Mouse (Mus musculus) hindbrain, embryonic 11.5 days (tissue): ENCODE measurements around the gene Wnt1. TPM values are rescaled to one million over a fixed set of nuclear protein-coding genes. Genes with fewer than 3 reads are reported as not detected.
"Not testable (repeated sequence)": the region's sequence is repeated elsewhere in the genome, so short reads cannot be mapped to it uniquely, and the experiment has no call there.

Experiments used
- ATAC-seq: fragments of 200-750 bp; cut with Nextera tagmentation; 2 replicates; pipeline ENCODE4 v1.8.0; 2017; ENCODE audit warnings: mild to moderate bottlenecking, moderate TSS enrichment, moderate library complexity; ENCODE audit not compliant: low FRiP score
- DNase-seq: peaks from one replicate; pipeline ENCODE4 v3.0.0-alpha.2; 2015; ENCODE audit warnings: low spot score
- H3K27ac ChIP-seq: fragments of 300-500 bp; sonication (generic); 2 replicates; pipeline ENCODE4 v1.5.1; 2014; ENCODE audit warnings: mild to moderate bottlenecking, low read depth, low read length
- H3K27me3 ChIP-seq: fragments of 300-500 bp; sonication (generic); 2 replicates; pipeline ENCODE4 v1.6.1; 2014; ENCODE audit warnings: mild to moderate bottlenecking, low read length, moderate library complexity, mixed read lengths; ENCODE audit not compliant: control insufficient read depth, insufficient read depth
- H3K36me3 ChIP-seq: fragments of 300-500 bp; sonication (generic); 2 replicates; pipeline ENCODE4 v1.6.1; 2014; ENCODE audit warnings: mild to moderate bottlenecking, low read length, moderate library complexity, mixed read lengths; ENCODE audit not compliant: control insufficient read depth, insufficient read depth
- H3K4me1 ChIP-seq: fragments of 300-500 bp; sonication (generic); replicated peaks from 2 replicates; pipeline ENCODE4 v1.6.1; 2014; ENCODE audit warnings: low read length, mixed read lengths; ENCODE audit not compliant: control insufficient read depth, insufficient read depth
- H3K4me2 ChIP-seq: fragments of 300-500 bp; sonication (generic); replicated peaks from 2 replicates; pipeline ENCODE4 v1.6.1; 2014; ENCODE audit warnings: mild to moderate bottlenecking, low read depth, low read length
- H3K4me3 ChIP-seq: fragments of 300-500 bp; sonication (generic); 2 replicates; pipeline ENCODE4 v1.5.1; 2014; ENCODE audit warnings: low read depth, low read length
- H3K9ac ChIP-seq: fragments of 300-500 bp; sonication (generic); 2 replicates; pipeline ENCODE4 v1.6.1; 2014; ENCODE audit warnings: low read depth, low read length
- H3K9me3 ChIP-seq: fragments of 300-500 bp; sonication (generic); 2 replicates; pipeline ENCODE4 v1.6.1; 2016; ENCODE audit warnings: low read length; ENCODE audit not compliant: control insufficient read depth
- WGBS: fragments of 180-500 bp; shearing (Covaris S2); extraction: QIAGEN DNeasy Blood & Tissue Kit; methylation state at CpG from one replicate; pipeline ENCODE4 v1.1.7; 2014; 5-methylcytosine and 5-hydroxymethylcytosine counted together
- polyA plus RNA-seq: library from polyadenylated mRNA; unstranded; fragments of >200 nt; fragmentation: Nextera tagmentation; extraction: Ambion mirVana; gene quantifications from 2 replicates; pipeline ENCODE4 v1.2.1, GENCODE M21; 2014

Wnt1 gene
- polyA plus RNA-seq, 1 experiment from 2014 or later: 9.5 TPM

DNA sequence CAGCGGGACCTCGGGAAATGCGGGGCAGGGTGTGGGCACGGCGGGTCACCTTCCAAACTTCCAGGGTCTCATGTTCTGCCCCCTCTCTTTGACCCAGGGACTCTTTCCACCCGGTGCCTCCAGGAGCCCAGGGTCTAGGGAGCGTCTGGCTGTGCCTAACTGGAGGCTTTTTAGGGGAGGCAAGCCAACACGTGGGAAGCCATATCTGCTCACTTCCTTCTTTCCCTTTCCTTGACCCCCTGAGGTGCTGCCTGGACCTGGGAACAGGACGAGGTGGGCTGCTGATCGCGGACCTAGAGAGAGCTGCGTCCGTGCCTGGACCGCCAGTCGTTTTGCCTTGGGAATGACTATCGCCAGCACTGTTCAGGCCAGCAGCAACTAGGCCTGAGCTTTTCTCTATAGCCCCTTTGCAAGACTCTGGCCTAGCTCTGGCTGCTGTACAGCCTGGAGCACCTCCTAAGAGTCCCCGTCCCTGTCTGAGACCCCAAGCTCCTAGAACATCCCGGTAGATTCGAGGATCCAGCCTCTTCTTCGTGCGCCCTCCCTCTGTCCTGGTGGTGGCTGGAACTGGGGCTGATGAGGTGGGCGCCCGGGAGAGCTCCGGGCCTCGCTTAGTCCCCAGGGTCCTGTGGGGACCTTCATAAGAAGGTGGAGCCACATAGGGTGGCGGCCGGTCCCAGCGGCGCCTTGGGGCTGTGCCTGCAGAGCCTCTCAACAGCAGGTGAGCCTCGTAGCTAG, 16.6 kb downstream of the Wnt1 start:
- WGBS: 2% methylated on average over 30 of the region's 30 CpGs
- H3K36me3 ChIP-seq: no peaks in the 10 kb centered on the region
- H3K27ac ChIP-seq: no peak overlapping the region
- peak overlapping the region; percentile 33 for H3K4me3 ChIP-seq
- H3K9me3 ChIP-seq: no peaks in the 10 kb centered on the region
- DNase-seq (peak; percentile 52), ATAC-seq (peak; percentile 3; the same call in 1 of the 2 replicates)
- H3K27me3 ChIP-seq: peaks cover 90% of the 10 kb centered on the region
- H3K4me2 ChIP-seq: peak overlapping the region; percentile 54
- no peak overlapping the region for H3K9ac ChIP-seq
- H3K4me1 ChIP-seq: peaks cover 19% of the 10 kb centered on the region

DNA sequence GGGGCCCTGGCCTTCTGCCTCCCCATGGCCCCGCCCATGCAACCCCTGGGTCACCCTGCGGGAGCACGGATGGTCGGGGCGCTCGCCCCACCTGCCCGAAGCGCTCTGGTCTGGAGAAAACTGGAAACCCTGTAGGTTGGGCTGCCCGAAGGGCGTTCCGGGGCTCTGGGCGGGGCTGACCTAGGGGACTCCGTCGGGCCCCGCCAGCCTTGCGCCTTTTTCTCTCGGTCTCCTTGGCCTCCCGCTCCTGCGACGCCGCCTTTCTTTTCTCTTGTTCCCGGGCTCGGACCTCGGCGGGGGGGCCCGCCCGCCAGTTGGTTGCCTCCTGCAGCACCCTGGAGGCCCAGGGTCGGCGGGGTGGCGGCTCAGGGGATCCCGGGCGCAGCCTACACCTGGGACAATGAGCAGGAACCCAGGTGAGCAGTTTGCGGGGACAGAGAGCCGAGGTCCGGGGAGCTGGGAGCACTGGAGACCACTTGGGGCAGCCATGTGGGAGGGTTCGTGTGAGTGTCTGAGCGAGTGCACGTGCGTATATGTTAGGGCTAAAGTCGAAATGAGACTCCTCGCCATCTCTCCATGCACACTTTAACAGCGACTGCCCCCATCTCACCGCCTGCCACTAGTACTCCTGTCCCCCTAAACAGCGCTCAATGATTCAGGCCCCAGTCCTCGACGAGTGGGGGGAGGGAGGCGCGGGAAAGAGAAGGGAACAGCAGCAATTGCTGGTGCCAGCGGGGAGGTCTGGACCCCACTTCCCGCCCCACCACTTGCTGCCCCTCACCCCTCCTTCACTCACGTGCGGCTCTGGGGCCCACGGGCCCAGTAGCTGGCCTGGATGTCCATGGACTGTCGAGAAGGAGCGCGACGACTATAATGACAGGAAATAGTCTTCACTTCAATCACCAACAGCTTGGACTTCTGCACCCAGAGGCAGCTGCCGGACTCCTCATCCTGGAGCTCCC, 17.4 kb downstream of the Wnt1 start:
- peaks cover 82% of the 10 kb centered on the region for H3K27me3 ChIP-seq
- H3K9me3 ChIP-seq: no peaks in the 10 kb centered on the region
- H3K36me3 ChIP-seq: no peaks in the 10 kb centered on the region
- H3K4me1 ChIP-seq: peaks cover 19% of the 10 kb centered on the region
- H3K4me2 ChIP-seq: peak overlapping the region; percentile 54
- H3K27ac ChIP-seq: no peak overlapping the region
- WGBS: 1% methylated on average over 54 of the region's 58 CpGs
- ATAC-seq (no peak), DNase-seq (peak; percentile 56)
- no peak overlapping the region for H3K9ac ChIP-seq
- peak overlapping the region; percentile 24 for H3K4me3 ChIP-seq

DNA sequence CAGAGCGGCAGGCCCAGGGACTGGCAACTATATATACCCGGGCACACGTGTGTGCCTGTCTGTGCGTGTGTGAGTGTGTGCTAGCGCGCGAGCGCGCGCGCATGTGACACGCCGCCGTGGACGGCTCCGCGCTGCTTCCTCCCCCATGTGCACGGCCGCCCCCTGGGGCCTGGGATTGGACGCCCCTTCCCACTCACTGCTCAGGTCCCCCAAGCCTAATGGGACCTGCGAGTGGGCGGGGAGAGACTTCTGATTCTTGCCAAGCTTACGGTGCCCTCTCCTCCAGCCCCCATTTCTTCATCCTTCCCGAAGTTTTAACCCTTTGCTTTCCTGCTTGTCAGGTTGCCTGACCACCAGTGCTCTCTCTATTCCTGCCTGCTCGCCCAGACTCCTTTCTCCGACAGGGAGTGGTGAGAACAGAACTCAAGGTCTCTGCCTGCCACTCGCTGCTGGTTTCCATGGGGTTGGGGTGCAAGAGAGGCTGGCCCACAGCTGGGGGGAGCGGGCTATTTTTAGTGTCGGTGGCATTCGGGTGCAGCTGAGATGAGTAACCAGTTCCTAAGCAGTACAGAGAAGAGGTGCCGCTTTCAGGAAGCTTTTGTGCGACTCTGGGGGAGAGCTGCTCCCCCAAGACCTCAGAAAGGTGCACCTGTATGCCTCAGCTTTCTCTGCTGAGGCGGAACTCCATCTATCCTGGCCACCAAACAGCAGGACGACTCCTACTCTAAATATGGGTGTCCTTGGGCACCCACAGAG, 18.4 kb downstream of the Wnt1 start:
- no peak overlapping the region for H3K27ac ChIP-seq
- no peaks in the 10 kb centered on the region for H3K36me3 ChIP-seq
- H3K9ac ChIP-seq: 0 out of 2 replicates have a peak overlapping the region, but pooled peaks have one; percentile 23
- WGBS: under 1% methylated on average over 30 of the region's 34 CpGs
- peaks cover 19% of the 10 kb centered on the region for H3K4me1 ChIP-seq
- peaks cover 72% of the 10 kb centered on the region for H3K27me3 ChIP-seq
- H3K9me3 ChIP-seq: no peaks in the 10 kb centered on the region
- peak overlapping the region; percentile 54 for H3K4me2 ChIP-seq
- peak; percentile 47 for DNase-seq
- H3K4me3 ChIP-seq: peak overlapping the region; percentile 24
- no peak for ATAC-seq

DNA sequence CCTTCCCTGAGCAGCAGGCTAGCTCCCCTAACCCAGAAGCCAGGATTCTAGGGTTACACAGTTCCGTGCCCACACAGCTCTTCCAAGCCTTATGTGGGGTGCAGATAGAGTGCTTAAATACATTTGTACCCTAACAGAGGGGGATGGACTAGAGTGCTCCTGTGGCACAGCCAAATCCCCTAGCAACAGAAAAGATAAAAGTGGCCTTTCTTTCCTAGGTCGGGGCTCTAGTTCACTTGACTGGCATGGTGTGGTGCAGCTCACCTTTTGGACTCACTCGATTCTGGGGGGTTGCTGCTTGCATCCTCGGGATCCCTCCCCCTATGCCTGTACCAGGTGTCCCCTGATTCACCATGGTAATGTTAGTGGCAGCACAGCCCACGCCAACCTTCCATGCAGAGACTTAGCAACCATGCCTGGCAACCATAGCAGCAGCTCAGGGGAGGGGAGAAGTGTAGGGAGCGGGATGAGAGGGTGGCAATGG, 19.0 kb downstream of the Wnt1 start:
- Histone ChIP-seq H3K4me1 (peaks cover 19% of the 10 kb centered on the region), H3K36me3 (no peaks in the 10 kb centered on the region), H3K27ac (no peak overlapping the region), H3K4me3 (no peak overlapping the region), H3K27me3 (peaks cover 66% of the 10 kb centered on the region), H3K4me2 (0 out of 2 replicates have a peak overlapping the region, but pooled peaks have one; percentile 54), H3K9ac (no peak overlapping the region), H3K9me3 (no peaks in the 10 kb centered on the region)
- DNase-seq: peak; percentile 37
- ATAC-seq: no peak
- WGBS: 5% methylated on average over 6 of the region's 6 CpGs

DNA sequence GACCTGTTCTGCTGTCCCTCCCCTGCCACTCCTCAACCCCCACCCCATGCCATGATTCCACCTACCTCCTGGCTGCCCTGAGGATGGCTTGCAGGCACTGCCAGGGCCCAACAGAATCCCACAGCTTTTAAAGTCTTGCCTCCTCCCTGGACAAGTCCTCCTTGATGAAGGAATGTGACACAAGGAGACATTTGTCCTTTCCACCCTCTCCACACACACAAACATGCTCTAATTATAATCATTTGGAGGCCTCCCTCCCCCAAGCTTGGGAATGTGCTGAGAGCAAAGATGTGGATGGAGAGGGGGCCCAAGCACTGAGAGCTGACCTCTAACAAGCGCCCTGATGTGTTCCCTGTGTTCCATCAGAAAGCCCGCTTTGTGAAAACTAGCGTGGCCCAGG, 19.7 kb downstream of the Wnt1 start, which contains the start of gene Ddn:
Gene Ddn (minus strand): TSS at position 101 of the 400 bp plus-strand sequence.
- Histone ChIP-seq H3K27me3 (peaks cover 59% of the 10 kb centered on the region), H3K4me1 (peaks cover 19% of the 10 kb centered on the region), H3K9ac (no peak within 1 kb of the TSS), H3K36me3 (no peaks in the 10 kb centered on the region), H3K4me2 (peak within 1 kb of the TSS; percentile 54; the same call in 1 of the 2 replicates), H3K27ac (no peak within 1 kb of the TSS), H3K4me3 (peak within 1 kb of the TSS; percentile 24; the same call in 1 of the 2 replicates), H3K9me3 (no peaks in the 10 kb centered on the region)
- ATAC-seq: no peak
- no peak for DNase-seq
- WGBS: 31% methylated on average over 3 of the region's 3 CpGs

DNA sequence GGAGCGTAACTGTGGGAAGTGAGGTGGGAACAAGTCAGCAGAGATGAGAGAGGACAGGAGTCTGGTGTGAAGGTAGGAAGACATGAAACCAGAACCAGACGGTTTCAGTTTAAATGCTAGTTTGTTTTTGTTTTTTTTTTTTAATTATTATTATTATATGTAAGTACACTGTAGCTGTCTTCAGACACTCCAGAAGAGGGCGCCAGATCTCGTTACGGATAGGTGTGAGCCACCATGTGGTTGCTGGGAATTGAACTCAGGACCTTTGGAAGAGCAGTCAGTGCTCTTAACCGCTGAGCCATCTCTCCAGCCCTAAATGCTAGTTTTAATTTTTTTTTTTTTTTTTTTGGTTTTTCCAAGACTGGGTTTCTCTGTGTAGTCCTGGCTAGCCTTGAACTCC, 20.6 kb downstream of the Wnt1 start:
- 66% methylated on average over 6 of the region's 6 CpGs for WGBS
- H3K27ac ChIP-seq, ATAC-seq, H3K9me3 ChIP-seq, H3K36me3 ChIP-seq, H3K4me2 ChIP-seq, DNase-seq, H3K9ac ChIP-seq, H3K4me3 ChIP-seq: not testable (repeated sequence)
- H3K4me1 ChIP-seq: peaks cover 19% of the 10 kb centered on the region
- H3K27me3 ChIP-seq: peaks cover 50% of the 10 kb centered on the region

DNA sequence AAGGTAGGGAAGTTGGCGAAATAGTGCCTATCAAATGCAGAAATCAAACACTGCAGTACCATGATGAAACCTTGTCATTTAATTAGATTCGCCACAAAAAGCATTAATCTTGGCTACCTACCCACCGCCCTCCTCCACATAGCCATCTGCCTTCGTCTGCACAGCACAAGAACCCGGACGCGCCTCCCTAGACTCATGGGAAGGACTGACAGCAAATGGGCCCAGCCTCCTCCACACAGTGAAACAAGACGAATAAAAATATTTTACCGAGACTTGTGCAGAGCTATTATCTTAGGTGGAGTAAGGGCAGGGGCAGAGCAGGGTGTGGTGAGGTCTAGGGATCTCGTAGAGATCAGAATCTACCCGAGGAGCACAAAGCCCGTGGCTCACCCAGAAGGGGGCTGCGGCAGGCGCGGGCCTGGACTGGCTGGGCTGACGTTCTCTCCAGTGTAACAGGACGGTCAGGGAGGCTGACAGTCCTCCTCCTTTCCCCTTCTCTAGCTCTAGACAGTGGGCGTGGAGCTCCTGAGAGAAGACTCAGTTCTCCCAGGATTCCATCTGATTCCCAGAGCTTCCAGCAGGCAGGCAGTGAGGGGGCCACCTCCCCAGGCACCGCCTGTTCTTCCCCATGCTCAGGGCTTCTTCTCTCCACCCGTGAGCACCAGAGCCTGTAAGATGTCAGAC, 23.2 kb downstream of the Wnt1 start:
- DNase-seq (no peak), ATAC-seq (no peak)
- Histone ChIP-seq H3K4me2 (no peak overlapping the region), H3K9me3 (no peaks in the 10 kb centered on the region), H3K4me1 (peaks cover 4% of the 10 kb centered on the region; the same call in 1 of the 2 replicates), H3K4me3 (no peak overlapping the region), H3K27me3 (peaks cover 24% of the 10 kb centered on the region), H3K27ac (no peak overlapping the region), H3K36me3 (no peaks in the 10 kb centered on the region), H3K9ac (no peak overlapping the region)
- 86% methylated on average over 20 of the region's 20 CpGs for WGBS
